Mouse (Mus musculus) monocyte, adult 5-6 weeks (primary cell): Measurements from ENCODE around the gene Rassf8. TPM values are rescaled to one million over a fixed set of nuclear protein-coding genes. Genes with fewer than 3 reads are reported as not detected.

Source experiments
- ATAC-seq: fragments of 153-309, 156-312 bp; replicated peaks from 2 replicates; pipeline ENCODE4 v1.8.0; 2017; ENCODE audit warnings: mild to moderate bottlenecking; ENCODE audit not compliant: low TSS enrichment, insufficient number of reproducible peaks, severe bottlenecking, poor library complexity, low FRiP score
- total RNA-seq: library from RNA; stranded (forward); fragments of 200-1000, 200-491, 200-594 nt; gene quantifications from 3 replicates; pipeline ENCODE4 v1.2.3, GENCODE M21; 2017

Rassf8 gene
- total RNA-seq, 1 experiment from 2014 or later, result 12.3 TPM

DNA sequence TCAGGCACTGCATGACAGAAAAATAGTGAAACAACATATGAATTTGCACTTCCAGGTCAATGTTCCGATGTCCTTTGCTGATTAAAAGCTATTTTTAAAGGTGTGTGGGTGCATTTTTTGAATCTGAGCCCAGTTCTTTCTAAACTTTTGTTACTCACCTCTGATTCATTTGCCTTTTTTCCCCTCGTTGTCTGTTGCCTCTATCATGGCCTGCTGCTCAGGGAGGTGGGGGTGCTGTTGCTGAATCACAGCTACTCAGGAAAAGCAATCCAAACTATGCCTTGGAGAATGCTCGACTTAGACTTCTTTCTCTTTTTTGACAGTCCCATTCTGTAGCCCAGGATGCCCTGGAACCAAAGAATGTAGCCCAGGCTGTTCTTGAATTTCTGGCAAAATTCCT lies 1.3 kb upstream of the Rassf8 start:
- no peak for ATAC-seq

- ATAC-seq, result no peak
Measured at GRCm38 (mm10) chr6:145746921-145747670, 548 bp downstream of the Rassf8 start.

- ATAC-seq, result no peak
Measured at GRCm38 (mm10) chr6:145747671-145748640, 1.4 kb downstream of the Rassf8 start.

DNA sequence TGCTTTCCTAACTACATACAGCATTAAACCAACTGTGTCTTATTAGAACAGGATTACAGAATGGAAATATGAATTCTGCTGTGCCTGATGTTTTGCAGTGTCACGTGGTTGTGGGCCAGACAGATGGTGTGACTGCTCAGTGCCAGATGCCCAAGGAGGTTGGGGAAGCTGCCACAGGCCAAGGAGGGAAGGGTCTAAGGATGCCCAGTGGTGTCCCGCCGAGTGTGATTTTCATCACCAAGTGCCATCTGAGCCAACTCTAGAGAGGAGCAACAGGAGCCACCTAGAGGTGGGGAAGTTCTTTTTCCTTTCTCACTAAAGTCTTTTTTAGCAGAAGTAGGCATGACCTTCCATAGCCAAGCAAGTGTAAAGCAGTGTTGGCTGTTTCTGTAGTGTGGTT lies 3.8 kb downstream of the Rassf8 start:
- ATAC-seq, result no peak

DNA sequence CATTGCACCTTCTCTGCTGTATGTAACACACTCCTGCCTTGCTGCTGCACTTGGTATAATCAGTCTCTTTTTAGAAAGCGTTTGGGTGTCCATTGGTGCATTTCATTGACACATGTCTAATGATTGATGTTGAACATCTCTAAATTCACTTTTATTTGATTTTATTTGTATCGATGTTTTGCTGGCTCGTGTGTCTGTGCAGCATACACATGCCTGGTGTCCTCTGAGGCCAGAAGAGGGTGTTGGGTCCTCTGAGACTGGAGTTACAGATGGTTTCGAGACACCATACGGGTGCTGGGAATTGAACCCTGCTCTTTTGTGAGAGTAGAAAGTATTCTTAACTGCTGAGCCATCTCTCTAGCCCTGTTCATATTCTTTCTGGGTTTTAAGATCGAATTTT lies 6.7 kb downstream of the Rassf8 start:
- no peak for ATAC-seq

DNA sequence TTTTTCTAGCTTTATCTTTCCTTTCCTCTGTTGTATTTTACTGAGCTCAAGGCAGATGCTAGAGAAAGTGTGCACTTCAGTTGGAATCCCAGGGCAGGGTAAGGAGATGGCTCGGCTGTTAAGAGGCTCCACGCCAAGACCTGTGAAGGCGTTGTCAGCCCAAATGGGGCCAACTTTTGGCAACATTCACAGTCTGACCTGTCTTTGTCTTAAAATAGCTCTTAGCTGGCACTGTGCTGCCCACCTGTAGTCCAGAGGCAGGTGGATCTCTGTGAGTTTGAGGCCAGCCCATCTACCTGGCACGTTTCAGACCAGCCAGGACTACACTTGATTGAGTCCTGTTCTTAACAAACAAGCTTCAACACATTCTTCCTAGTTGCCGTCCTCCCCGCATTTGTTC lies 7.9 kb downstream of the Rassf8 start:
- no peak for ATAC-seq

- ATAC-seq, result no peak
Measured at GRCm38 (mm10) chr6:145755942-145756639, 9.5 kb downstream of the Rassf8 start.

- no peak for ATAC-seq
Measured at GRCm38 (mm10) chr6:145756640-145757005, 10.1 kb downstream of the Rassf8 start.

DNA sequence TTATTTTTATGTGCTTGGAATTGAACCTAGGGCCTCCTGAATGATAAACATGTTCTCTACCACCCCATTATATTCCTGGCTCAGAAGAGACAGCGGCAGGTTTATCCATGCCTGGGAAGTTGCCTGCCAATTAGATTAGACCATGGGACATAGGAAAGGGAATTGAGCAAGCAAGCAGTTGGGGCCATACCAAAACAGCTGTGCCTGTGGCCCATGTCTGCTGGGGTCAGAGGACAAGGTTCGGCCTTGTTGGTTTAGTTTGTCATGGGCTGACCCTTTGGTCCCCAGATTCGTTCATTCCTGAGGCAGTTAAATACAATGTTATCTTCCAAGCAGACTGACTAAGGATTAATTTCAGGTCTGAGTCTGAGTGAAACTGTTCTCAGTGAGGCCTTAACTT lies 10.8 kb downstream of the Rassf8 start:
- no peak for ATAC-seq

- ATAC-seq, result no peak
Measured at GRCm38 (mm10) chr6:145758685-145759084, 12.1 kb downstream of the Rassf8 start.

- ATAC-seq, result no peak
Measured at GRCm38 (mm10) chr6:145759432-145759831, 12.9 kb downstream of the Rassf8 start.

- no peak for ATAC-seq
Measured at GRCm38 (mm10) chr6:145760246-145761016, 13.9 kb downstream of the Rassf8 start.

DNA sequence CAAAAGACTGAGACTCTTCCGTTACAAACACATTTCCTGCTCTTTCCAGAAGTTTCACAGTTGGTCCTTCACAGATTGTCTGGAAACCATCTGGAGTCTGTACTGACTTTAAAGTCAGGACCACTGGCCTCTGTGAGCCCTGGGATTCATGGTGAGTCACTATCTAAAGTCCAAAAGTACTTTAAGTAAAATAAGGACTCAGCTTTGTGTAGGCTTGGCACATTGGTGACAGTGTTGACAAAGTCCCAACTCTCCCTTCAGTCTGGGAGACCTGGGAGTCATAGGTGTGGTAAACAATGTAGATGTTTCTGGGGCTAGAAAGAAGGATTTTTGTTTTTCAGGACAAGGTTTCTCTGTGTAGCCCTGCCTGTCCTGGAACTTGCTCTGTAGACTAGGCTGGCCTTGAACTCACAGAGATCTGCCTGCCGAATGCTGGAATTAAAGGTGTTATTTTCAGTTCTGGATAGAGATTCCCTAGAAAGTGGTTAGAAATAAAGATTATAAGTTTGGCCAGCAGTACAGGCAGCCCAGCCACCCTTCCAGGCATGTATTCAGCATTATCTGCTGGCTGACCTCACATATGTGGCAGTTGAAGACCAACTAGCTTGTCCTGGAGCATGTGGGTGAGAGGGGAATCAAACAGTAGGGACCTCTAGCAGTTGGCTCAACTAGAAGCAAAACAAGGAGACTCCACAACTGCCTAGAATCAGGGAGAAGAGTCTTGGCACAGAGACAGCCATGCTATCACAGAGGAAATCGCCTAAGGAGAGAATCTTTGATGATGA lies 14.8 kb downstream of the Rassf8 start:
- ATAC-seq, result no peak

- no peak for ATAC-seq
Measured at GRCm38 (mm10) chr6:145762016-145762415, 15.5 kb downstream of the Rassf8 start.

DNA sequence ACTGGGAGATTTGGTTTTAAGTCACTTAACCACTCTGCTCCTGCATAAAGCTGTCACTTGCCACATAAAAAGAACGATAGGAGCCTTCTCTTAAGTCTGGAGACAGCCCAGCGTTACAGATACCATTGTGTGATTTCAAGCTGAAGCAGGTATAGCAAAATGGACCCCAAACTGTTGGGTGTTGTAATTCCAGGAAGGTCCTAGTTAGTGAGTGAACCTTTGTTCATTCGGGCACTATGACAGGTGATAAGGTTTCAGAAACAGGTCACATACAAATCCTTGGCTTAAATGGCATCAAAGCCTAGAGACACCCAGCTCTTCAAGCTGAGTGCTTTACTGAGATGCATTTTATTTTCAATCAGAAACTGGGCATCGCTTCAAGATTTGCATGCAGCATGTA lies 16.5 kb downstream of the Rassf8 start:
- ATAC-seq, result no peak

DNA sequence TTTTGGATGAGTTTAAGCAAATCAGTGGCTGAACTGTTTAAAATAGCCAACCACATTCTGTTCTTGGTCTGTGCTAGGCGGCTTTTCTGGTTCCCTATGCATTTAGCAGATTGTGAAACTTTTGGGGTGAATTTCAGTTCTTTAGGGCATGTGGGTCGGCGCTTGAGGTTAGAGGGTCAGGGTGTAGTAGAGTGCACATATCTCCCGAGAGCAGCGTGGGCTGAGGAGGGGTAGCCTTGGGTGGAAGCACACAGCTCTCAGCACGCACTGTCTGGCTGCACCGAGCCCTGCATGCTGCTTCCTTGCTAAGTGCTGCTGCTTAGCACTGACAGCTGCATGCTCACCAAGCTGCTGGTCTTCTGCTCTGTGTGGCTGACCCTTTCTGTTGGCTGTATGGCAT lies 18.5 kb downstream of the Rassf8 start:
- no peak for ATAC-seq

- ATAC-seq, result 0 out of 2 replicates have a peak, but pooled peaks have one; percentile 25
Measured at GRCm38 (mm10) chr6:145766971-145767370, 20.4 kb downstream of the Rassf8 start.

GRCm38 (mm10) chr6:145767637-145768036 lies 21.1 kb downstream of the Rassf8 start:
- no peak for ATAC-seq
